Mouse (Mus musculus): Measurements from ENCODE around the gene Pde5a.

- TF ChIP-seq CTCF (IDR thresholded peaks at IDR 0.05; ENCODE audit: insufficient read depth, low read length), result no peak
- no peak for TF ChIP-seq POLR2A (IDR thresholded peaks at IDR 0.05; ENCODE audit: borderline replicate concordance, extremely low read depth, low read depth, low read length)
These were observed 166.0 kb downstream of the Pde5a start, which contains the start of gene Fabp2 for GRCm38 (mm10) chr3:122894772-122895171.

All from lung, adult 2 months (tissue).